Mouse (Mus musculus) CH12.LX (cell line): ENCODE measurements around the gene Ugt1a6a. TPM values are rescaled to one million over a fixed set of nuclear protein-coding genes. Genes with fewer than 3 reads are reported as not detected.
"Not testable (repeated sequence)": the region's sequence is repeated elsewhere in the genome, so short reads cannot be mapped to it uniquely, and the experiment has no call there.

Source experiments
- DNase-seq: peaks from one replicate; pipeline ENCODE4 v3.0.0-alpha.2; 2013; ENCODE audit errors: extremely low read depth
- H3K27ac ChIP-seq: 2 replicates; pipeline ENCODE4 v1.5.1; 2012; ENCODE audit warnings: low read depth, mild to moderate bottlenecking, control low read depth, moderate library complexity; ENCODE audit not compliant: insufficient read depth
- H3K27me3 ChIP-seq: replicated peaks from 2 replicates; pipeline ENCODE3; 2012; ENCODE audit warnings: inconsistent platforms
- H3K36me3 ChIP-seq, 2 experiments: replicated peaks in 1 of 2; 2 replicates each; pipeline versions ENCODE3 to v1.6.1; 2012; ENCODE audit warnings: inconsistent platforms in 1 of 2, low read length in 1 of 2, mild to moderate bottlenecking in 1 of 2, mixed read lengths in 1 of 2, moderate library complexity in 1 of 2; ENCODE audit not compliant: control insufficient read depth in 1 of 2, insufficient read depth in 1 of 2
- H3K4me1 ChIP-seq, 2 experiments: 2 replicates each; pipeline ENCODE4 v1.6.1; 2012; ENCODE audit warnings: inconsistent platforms in 1 of 2, moderate library complexity in 1 of 2; ENCODE audit not compliant: insufficient read depth in 2 of 2, control insufficient read depth in 1 of 2
- H3K4me2 ChIP-seq: 2 replicates; pipeline ENCODE4 v1.6.1; 2012; ENCODE audit warnings: low read depth, mild to moderate bottlenecking, control low read depth; ENCODE audit not compliant: poor library complexity, insufficient read depth, severe bottlenecking
- H3K4me3 ChIP-seq, 3 experiments: fragments of 150-350 bp in 1 of 3; sonication (generic) in 1 of 3; replicated peaks in 1 of 3; 2 replicates each; pipeline versions ENCODE3 to v1.5.1; 2011 to 2012; ENCODE audit warnings: low read depth in 2 of 3, low read length in 2 of 3, mild to moderate bottlenecking in 2 of 3, moderate library complexity in 2 of 3, control low read depth in 1 of 3, improper control_type of control experiment in 1 of 3, inconsistent platforms in 1 of 3, mixed read lengths in 1 of 3; ENCODE audit not compliant: poor library complexity in 1 of 3
- H3K79me2 ChIP-seq: replicated peaks from 2 replicates; pipeline ENCODE4 v1.6.1; 2012; ENCODE audit warnings: mild to moderate bottlenecking, moderate library complexity; ENCODE audit not compliant: control insufficient read depth, poor library complexity, insufficient read depth, severe bottlenecking; ENCODE audit errors: extremely low read depth
- H3K9ac ChIP-seq: 2 replicates; pipeline ENCODE4 v1.6.1; 2012; ENCODE audit warnings: low read depth, mild to moderate bottlenecking, control low read depth, moderate library complexity; ENCODE audit not compliant: insufficient read depth
- H3K9me3 ChIP-seq: replicated peaks from 2 replicates; pipeline ENCODE3; 2012; ENCODE audit warnings: low read length, inconsistent platforms, mixed read lengths
- CHD1 ChIP-seq: IDR thresholded peaks from 2 replicates; pipeline ENCODE4 v1.6.1; 2012; ENCODE audit warnings: low read depth, low read length, improper control_type of control experiment, inconsistent platforms
- CHD2 ChIP-seq: IDR thresholded peaks from 2 replicates; pipeline ENCODE4 v1.6.1; 2011; ENCODE audit warnings: low read length, improper control_type of control experiment
- IRF4 ChIP-seq: IDR thresholded peaks from 2 replicates; pipeline ENCODE4 v1.6.1; 2014; ENCODE audit warnings: low read depth, mild to moderate bottlenecking, inconsistent platforms, low read length, improper control_type of control experiment
- JUND ChIP-seq: conservative IDR thresholded peaks from 2 replicates; pipeline ENCODE4 v1.6.1; 2011; ENCODE audit warnings: low read depth, low read length, improper control_type of control experiment
- MAFK ChIP-seq: IDR thresholded peaks from 2 replicates; pipeline ENCODE4 v1.6.1; 2011; ENCODE audit warnings: low read length, improper control_type of control experiment; ENCODE audit not compliant: insufficient replicate concordance
- MAZ ChIP-seq: IDR thresholded peaks from 2 replicates; pipeline ENCODE4 v1.6.1; 2012; ENCODE audit warnings: low read depth, mild to moderate bottlenecking, inconsistent platforms, low read length, improper control_type of control experiment, moderate library complexity
- MXI1 ChIP-seq: IDR thresholded peaks from 2 replicates; pipeline ENCODE4 v1.6.1; 2011; ENCODE audit warnings: mild to moderate bottlenecking, low read depth, low read length, improper control_type of control experiment
- MYC ChIP-seq: IDR thresholded peaks from 2 replicates; pipeline ENCODE4 v1.6.1; 2011; ENCODE audit warnings: low read depth, mild to moderate bottlenecking, improper control_type of control experiment, low read length
- PAX5 ChIP-seq: IDR thresholded peaks from 2 replicates; pipeline ENCODE4 v1.6.1; 2012; ENCODE audit warnings: low read length, inconsistent platforms, mixed read lengths
- SIN3A ChIP-seq: IDR thresholded peaks from 2 replicates; pipeline ENCODE4 v1.6.1; 2012; ENCODE audit warnings: low read length, improper control_type of control experiment, inconsistent platforms
- SMC3 ChIP-seq: IDR thresholded peaks from 2 replicates; pipeline ENCODE4 v1.6.1; 2011; ENCODE audit warnings: low read depth, low read length, improper control_type of control experiment
- TCF12 ChIP-seq: IDR thresholded peaks from 2 replicates; pipeline ENCODE4 v1.6.1; 2014; ENCODE audit warnings: low read depth, mild to moderate bottlenecking, inconsistent platforms, low read length, improper control_type of control experiment
- ZC3H11A ChIP-seq: IDR thresholded peaks from 2 replicates; pipeline ENCODE4 v1.6.1; 2012; ENCODE audit warnings: low read depth, mild to moderate bottlenecking, inconsistent platforms, low read length, improper control_type of control experiment
- ZKSCAN1 ChIP-seq: IDR thresholded peaks from 2 replicates; pipeline ENCODE4 v1.6.1; 2012; ENCODE audit warnings: low read depth, inconsistent platforms, low read length, improper control_type of control experiment, borderline replicate concordance
- ZMIZ1 ChIP-seq: IDR thresholded peaks from 2 replicates; pipeline ENCODE4 v1.6.1; 2012; ENCODE audit warnings: low read depth, mild to moderate bottlenecking, inconsistent platforms, low read length, improper control_type of control experiment
- dilution Hi-C: fragments of 300-500 bp; cut with MboI; formaldehyde crosslinking; loops from 2 replicates; pipeline ENCODE4 v1.14.3; 2020; ENCODE audit warnings: low sequenced_read_pairs; ENCODE audit not compliant: extremely low pct_unique_long_range_greater_than_20kb, extremely low pct_ligation_motif_present
- in situ Hi-C: fragments of 300-500 bp; cut with MboI; formaldehyde crosslinking; loops from 3 replicates; pipeline ENCODE4 v1.14.3; 2019; ENCODE audit warnings: low sequenced_read_pairs, low pct_ligation_motif_present, low pct_unique_long_range_greater_than_20kb, mixed read lengths
- polyA plus RNA-seq: library from polyadenylated mRNA; unstranded; fragments of >175 nt; gene quantifications from 2 replicates; pipeline ENCODE4 v1.2.1, GENCODE M21; 2012; ENCODE audit warnings: low read depth; ENCODE audit not compliant: insufficient read length
- total RNA-seq, 2 experiments: library from RNA; depleted of rRNA; stranded (reverse); fragments of 300-350 nt in 1 of 2; fragments of >200 nt in 1 of 2; gene quantifications; 2 replicates each; pipeline ENCODE4 v1.2.3; 2012 to 2014

Gene Ugt1a6a
- total and polyA plus RNA-seq, 3 experiments = 0.19 to 0.43 (median 0.30) TPM

- DNase-seq = no peak
- Histone ChIP-seq H3K9ac (no peak overlapping the region), H3K4me2 (no peak overlapping the region), H3K27ac (no peak overlapping the region), H3K9me3 (peaks cover 53% of the 10 kb centered on the region), H3K79me2 (no peaks in the 10 kb centered on the region), H3K27me3 (no peaks in the 10 kb centered on the region), H3K4me3 (no peak overlapping the region), H3K36me3 (no peaks in the 10 kb centered on the region), H3K4me1 (0 out of 4 replicates have a peak, but pooled peaks cover 0 to 3% of the 10 kb centered on the region in 2 experiments)
- in situ Hi-C loops (no loop called here), dilution Hi-C loops (no loop called here)
- TF ChIP-seq JUND (no peak), TCF12 (no peak), MAFK (no peak), MXI1 (no peak), MAZ (no peak), PAX5 (no peak), IRF4 (no peak), ZMIZ1 (no peak), MYC (no peak), SMC3 (no peak), SIN3A (no peak), ZKSCAN1 (no peak), CHD1 (no peak), ZC3H11A (no peak), CHD2 (no peak)
These were observed 89.6 kb downstream of the Ugt1a6a start for GRCm38 (mm10) chr1:88224029-88224776.

GRCm38 (mm10) chr1:88225301-88225700 is 90.7 kb downstream of the Ugt1a6a start:
- dilution Hi-C loops, H3K4me2 ChIP-seq, H3K4me3 ChIP-seq, H3K27me3 ChIP-seq, H3K9ac ChIP-seq, DNase-seq, H3K27ac ChIP-seq, in situ Hi-C loops, H3K79me2 ChIP-seq, H3K36me3 ChIP-seq, H3K4me1 ChIP-seq: not testable (repeated sequence)
- H3K9me3 ChIP-seq = peaks cover 57% of the 10 kb centered on the region
